Mouse (Mus musculus): Measurements from ENCODE around the gene Ankrd33.
"Not testable (repeated sequence)": the region's sequence is repeated elsewhere in the genome, so short reads cannot be mapped to it uniquely, and the experiment has no call there.

Gene Ankrd33

GRCm38 (mm10) chr15:101086956-101087355 lies 28.6 kb upstream of the Ankrd33 start:
- no peak for DNase-seq

GRCm38 (mm10) chr15:101088291-101088690 lies 27.3 kb upstream of the Ankrd33 start:
- DNase-seq, result no peak

GRCm38 (mm10) chr15:101091551-101091950 lies 24.0 kb upstream of the Ankrd33 start:
- DNase-seq, result no peak

GRCm38 (mm10) chr15:101092121-101092828 lies 23.3 kb upstream of the Ankrd33 start:
- DNase-seq, result peak; percentile 64

- peak; percentile 93 for DNase-seq
Observed at GRCm38 (mm10) chr15:101092829-101093648, 22.5 kb upstream of the Ankrd33 start.

- DNase-seq, result peak; percentile 65
Observed at GRCm38 (mm10) chr15:101093988-101094387, 21.6 kb upstream of the Ankrd33 start.

- peak; percentile 84 for DNase-seq
Observed at GRCm38 (mm10) chr15:101094979-101095378, 20.6 kb upstream of the Ankrd33 start.

- DNase-seq, result no peak
Observed at GRCm38 (mm10) chr15:101095392-101095791, 20.2 kb upstream of the Ankrd33 start.

- DNase-seq, result peak; percentile 93
Observed at GRCm38 (mm10) chr15:101097985-101098651, 17.4 kb upstream of the Ankrd33 start.

- no peak for DNase-seq
Observed at GRCm38 (mm10) chr15:101100996-101101395, 14.6 kb upstream of the Ankrd33 start.

GRCm38 (mm10) chr15:101103605-101104304 lies 11.8 kb upstream of the Ankrd33 start:
- no peak for DNase-seq

GRCm38 (mm10) chr15:101105496-101105994 lies 10.0 kb upstream of the Ankrd33 start:
- DNase-seq, result peak; percentile 85

GRCm38 (mm10) chr15:101106011-101106410 lies 9.5 kb upstream of the Ankrd33 start:
- DNase-seq, result no peak

- DNase-seq, result no peak
Observed at GRCm38 (mm10) chr15:101107906-101108671, 7.5 kb upstream of the Ankrd33 start.

- no peak for DNase-seq
Observed at GRCm38 (mm10) chr15:101113176-101113575, 2.4 kb upstream of the Ankrd33 start.

GRCm38 (mm10) chr15:101113778-101114177 lies 1.8 kb upstream of the Ankrd33 start:
- not testable (repeated sequence) for DNase-seq

- DNase-seq, result peak; percentile 76
Observed at GRCm38 (mm10) chr15:101118399-101119125, 3.0 kb downstream of the Ankrd33 start.

GRCm38 (mm10) chr15:101121411-101122289 lies 6.1 kb downstream of the Ankrd33 start:
- no peak for DNase-seq

GRCm38 (mm10) chr15:101122290-101122589 lies 6.7 kb downstream of the Ankrd33 start:
- no peak for DNase-seq

GRCm38 (mm10) chr15:101123202-101123601 lies 7.6 kb downstream of the Ankrd33 start:
- no peak for DNase-seq
